ENCODE assay signal across 13 mouse cellular contexts in the genomic region with DNA sequence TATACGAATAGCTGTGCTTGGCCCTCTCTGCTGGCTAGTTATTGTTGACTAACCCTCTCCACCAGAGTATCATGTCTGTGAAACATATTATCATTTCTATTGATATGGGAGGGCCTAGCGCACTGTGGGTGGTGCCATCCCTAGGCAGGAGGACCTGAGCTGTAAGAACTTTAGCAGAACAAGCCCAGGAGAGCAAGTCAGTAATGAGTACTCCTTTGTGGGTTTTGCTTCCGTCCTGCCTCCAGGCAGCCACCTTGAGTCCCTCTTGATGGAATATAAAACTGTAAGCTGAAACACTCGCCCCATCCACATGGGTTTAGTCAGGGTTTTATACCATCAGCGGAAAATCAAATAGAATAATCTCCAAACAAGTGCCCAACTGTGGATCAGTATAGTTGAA.
DNase-seq lines count a peak whose midpoint lies in the region; ATAC-seq lines count a peak whose summit lies in the region.
"Had no signal": no experiment of that assay in that cellular context is flagged by ENCODE, and none has a peak within 500 bp of the region (broad histone marks: within the 10 kb centered on the region; RNA-seq: fewer than 3 reads in every experiment).

No protein-coding gene starts in this region.

- peaks cover 35% of the 10 kb centered on the region for H3K79me2 ChIP-seq in macrophage (ENCODE audit: inconsistent target)

- ATAC-seq in liver, embryonic 11.5 days (replicated peaks; ENCODE audit: low FRiP score), result peak; percentile 21; the same call in 1 of the 2 replicates
- ATAC-seq in embryonic facial prominence, embryonic 14.5 days (ENCODE audit: low read depth), result no peak

- H3K4me3 ChIP-seq in liver, embryonic 11.5 days (ENCODE audit: low read depth, low read length), result no peak overlapping the region
- no peak overlapping the region for H3K4me3 ChIP-seq in embryonic facial prominence, embryonic 14.5 days (ENCODE audit: low read depth, low read length)
- H3K4me3 ChIP-seq in macrophage (ENCODE audit: inconsistent target), result no peak overlapping the region
- H3K4me3 ChIP-seq: erythroblast, embryonic 14.5 days; neural tube, embryonic 13.5 days; stomach, embryonic 15.5 days had no signal

- H3K9me3 ChIP-seq in liver, embryonic 11.5 days (ENCODE audit: control insufficient read depth, low read length), result no peaks in the 10 kb centered on the region
- no peaks in the 10 kb centered on the region for H3K9me3 ChIP-seq in embryonic facial prominence, embryonic 14.5 days (ENCODE audit: control insufficient read depth, low read length)
- H3K9me3 ChIP-seq: neural tube, embryonic 13.5 days; stomach, embryonic 15.5 days had no signal

- H3K36me3 ChIP-seq in liver, embryonic 11.5 days (ENCODE audit: control insufficient read depth, insufficient read depth, low read length), result no peaks in the 10 kb centered on the region
- no peaks in the 10 kb centered on the region for H3K36me3 ChIP-seq in embryonic facial prominence, embryonic 14.5 days (ENCODE audit: control insufficient read depth, insufficient read depth, low read length)
- H3K36me3 ChIP-seq in macrophage (ENCODE audit: inconsistent target), result no peaks in the 10 kb centered on the region
- H3K36me3 ChIP-seq: neural tube, embryonic 13.5 days; stomach, embryonic 15.5 days had no signal

- no peaks in the 10 kb centered on the region for H3K27me3 ChIP-seq in liver, embryonic 11.5 days (replicated peaks; ENCODE audit: control insufficient read depth, insufficient read depth, low read length)
- H3K27me3 ChIP-seq in embryonic facial prominence, embryonic 14.5 days (replicated peaks; ENCODE audit: control insufficient read depth, insufficient read depth, low read length), result no peaks in the 10 kb centered on the region
- H3K27me3 ChIP-seq: neural tube, embryonic 13.5 days; stomach, embryonic 15.5 days had no signal

- no peak for DNase-seq in liver, embryonic 11.5 days (ENCODE audit: low spot score)
- DNase-seq in liver, result no peak
- DNase-seq in CD4-positive, CD25-positive, alpha-beta regulatory T cell, adult 2 months (ENCODE audit: low read depth, low spot score), result peak; percentile 44
- DNase-seq in embryonic facial prominence, embryonic 14.5 days (ENCODE audit: low spot score), result peak; percentile 14
- no peak for DNase-seq in gastrocnemius, postnatal 4 days (ENCODE audit: low spot score in 2 of 2)
- DNase-seq in right cerebral cortex, adult 18-20 months, result no peak
- DNase-seq: cerebellum, adult 18-20 months; gastrocnemius, postnatal 14 days had no signal

- peak overlapping the region; percentile 27; the same call in 1 of the 2 replicates for H3K4me2 ChIP-seq in liver, embryonic 11.5 days
- no peak overlapping the region for H3K4me2 ChIP-seq in embryonic facial prominence, embryonic 14.5 days (ENCODE audit: low read depth, low read length)
- H3K4me2 ChIP-seq: neural tube, embryonic 13.5 days; stomach, embryonic 15.5 days had no signal

- H3K4me1 ChIP-seq in liver, embryonic 11.5 days (replicated peaks; ENCODE audit: control insufficient read depth, insufficient read depth, low read length), result peaks cover 40% of the 10 kb centered on the region
- peaks cover 32% of the 10 kb centered on the region for H3K4me1 ChIP-seq in embryonic facial prominence, embryonic 14.5 days (ENCODE audit: control insufficient read depth, insufficient read depth, low read length)

- 57% methylated on average over 5 of the region's 5 CpGs for WGBS in liver, embryonic 11.5 days
- 56% methylated on average over 5 of the region's 5 CpGs for WGBS in embryonic facial prominence, embryonic 14.5 days
- 50% methylated on average over 5 of the region's 5 CpGs for WGBS in macrophage (ENCODE audit: missing documents)

- peak overlapping the region; percentile 30; the same call in 1 of the 2 replicates for H3K27ac ChIP-seq in liver, embryonic 11.5 days (ENCODE audit: low read depth, low read length)
- no peak overlapping the region for H3K27ac ChIP-seq in embryonic facial prominence, embryonic 14.5 days (replicated peaks; ENCODE audit: low read depth, low read length)
- H3K27ac ChIP-seq in macrophage, result peak overlapping the region; percentile 77
- H3K27ac ChIP-seq: kidney, postnatal 0 days; stomach, embryonic 15.5 days had no signal

- H3K9ac ChIP-seq in liver, embryonic 11.5 days (ENCODE audit: low read depth, low read length), result no peak overlapping the region
- no peak overlapping the region for H3K9ac ChIP-seq in embryonic facial prominence, embryonic 14.5 days (ENCODE audit: low read depth, low read length)
- H3K9ac ChIP-seq: neural tube, embryonic 13.5 days; stomach, embryonic 15.5 days had no signal

Comparison
In these comparisons a context has a peak if more than half of its experiments do, and no peak if none do; other contexts are left out.
1. DNase-seq: peak in CD4-positive, CD25-positive, alpha-beta regulatory T cell, adult 2 months (single experiment) and embryonic facial prominence, embryonic 14.5 days (single experiment); none in liver, embryonic 11.5 days (single experiment), liver (single experiment), gastrocnemius, postnatal 4 days (0 of 2) and right cerebral cortex, adult 18-20 months (single experiment).